Mouse (Mus musculus) left cerebral cortex, postnatal 4 days (tissue): ENCODE measurements around the gene Lmo2. TPM values are rescaled to one million over a fixed set of nuclear protein-coding genes. Genes with fewer than 3 reads are reported as not detected.

Experiments used
- DNase-seq: peaks from one replicate; pipeline ENCODE4 v3.0.0-alpha.2; 2022
- intact Hi-C: fragments of 180-260 bp; cut with DNase I; formaldehyde crosslinking; loops from one replicate; pipeline ENCODE4 v1.15.1; 2025
- total RNA-seq, 2 experiments: library from RNA; stranded (reverse); gene quantifications; 2 replicates each; pipeline ENCODE4 v1.2.3; 2021

Lmo2 gene
- total RNA-seq: 10 to 100 TPM; 20.4 to 21.0 TPM

DNA sequence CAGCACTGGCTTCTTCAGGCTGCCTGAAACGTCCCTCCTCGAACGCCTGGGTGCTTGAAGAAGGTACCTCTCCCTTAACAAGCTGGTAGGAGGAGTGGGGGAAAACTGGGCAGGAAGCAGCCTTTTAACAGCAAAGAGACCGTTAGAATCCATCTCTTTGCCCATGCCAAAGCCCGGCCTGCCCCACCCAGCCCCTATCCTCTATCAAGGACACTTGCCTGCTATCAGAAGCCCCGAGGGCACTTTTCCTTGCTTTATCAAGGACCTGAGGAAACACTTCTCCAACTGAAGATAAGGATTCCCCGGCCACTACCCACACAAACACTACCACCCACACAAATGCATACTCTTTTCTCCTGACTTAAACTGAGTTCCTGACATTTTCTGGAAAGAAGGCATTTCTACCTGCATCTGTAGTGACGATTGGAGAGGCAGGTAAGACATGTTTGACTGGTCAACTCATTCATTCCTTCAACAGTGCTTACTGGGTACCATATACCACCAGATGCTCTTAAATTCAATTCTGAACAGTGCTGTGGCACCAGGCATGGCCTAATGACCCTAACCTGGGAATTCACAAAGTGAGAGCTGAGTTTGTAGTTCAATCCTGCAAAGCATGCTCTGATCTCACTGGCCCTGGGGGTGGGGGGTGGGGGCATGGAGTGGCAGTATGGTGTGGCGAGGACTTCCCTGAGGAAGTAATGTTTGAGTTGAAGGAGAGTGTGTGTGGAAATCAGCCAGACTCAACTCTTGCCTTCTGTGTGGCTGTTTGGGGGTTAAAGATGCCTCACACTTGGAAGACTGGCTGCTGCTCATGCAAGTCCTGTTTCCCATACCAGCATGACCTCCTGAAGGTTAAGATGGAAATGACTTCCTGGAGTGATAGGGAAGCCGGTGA lies at the start of gene Lmo2:
Gene Lmo2 (plus strand): TSS at position 338 of the 898 bp plus-strand sequence.
- DNase-seq: no peak
- intact Hi-C loops: no loop called here

DNA sequence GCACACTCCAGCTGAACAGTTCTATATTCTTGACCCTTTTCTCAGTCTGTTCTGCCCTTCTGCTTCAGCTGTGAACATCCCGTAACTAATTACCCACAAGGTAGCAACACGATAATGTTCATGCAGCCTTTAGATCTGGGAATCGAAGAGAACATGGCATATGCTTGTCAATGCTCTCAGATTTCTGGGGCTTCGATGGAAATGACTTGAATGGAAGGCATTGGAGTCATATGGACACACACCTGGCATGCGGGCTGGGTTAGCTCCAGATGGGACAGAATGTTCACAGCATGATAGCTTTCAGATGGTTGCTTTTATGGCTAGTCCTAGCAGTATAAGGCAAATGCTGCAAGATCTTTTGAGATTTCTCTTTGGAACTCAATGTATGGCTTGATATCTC lies 47.2 kb upstream of the Lmo2 start:
- intact Hi-C loops: no loop called here
- peak; percentile 60 for DNase-seq

DNA sequence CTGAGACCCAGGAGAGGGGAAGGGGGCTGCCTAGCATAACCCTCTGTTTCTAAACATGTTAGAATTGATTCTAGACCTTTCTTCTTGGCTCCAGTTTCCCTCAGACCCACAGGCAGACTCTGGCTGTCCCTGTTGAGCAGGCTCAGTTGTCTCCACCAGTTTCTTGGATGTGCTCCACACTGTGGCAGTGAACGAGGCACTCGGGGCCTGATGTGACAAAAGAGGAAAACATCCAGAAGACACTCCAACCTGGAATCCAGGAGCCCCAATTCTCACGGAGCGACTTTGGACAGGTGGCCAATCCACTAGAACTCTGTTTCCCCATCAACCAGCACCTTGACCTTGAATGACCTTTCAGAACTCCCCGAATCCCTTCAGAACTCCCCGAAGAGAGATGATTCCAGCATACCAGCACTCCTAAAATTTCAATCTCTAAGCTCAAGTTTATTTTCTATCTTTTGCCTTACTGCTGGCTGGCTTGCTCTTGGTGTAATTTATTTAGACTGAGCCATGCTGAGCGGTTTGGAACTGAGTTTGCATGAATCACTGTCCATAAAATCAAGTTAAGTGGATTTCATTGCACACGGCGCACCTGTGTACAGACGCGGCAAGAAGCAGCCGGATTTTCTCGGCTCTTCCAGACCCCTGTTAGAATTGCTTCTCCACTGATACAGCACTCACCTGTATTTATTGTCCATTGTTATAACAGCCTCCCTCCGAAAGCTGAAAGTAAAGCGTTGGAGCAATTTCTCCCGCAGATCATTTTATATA lies 45.1 kb upstream of the Lmo2 start:
- no peak for DNase-seq
- intact Hi-C loops: no loop called here

DNA sequence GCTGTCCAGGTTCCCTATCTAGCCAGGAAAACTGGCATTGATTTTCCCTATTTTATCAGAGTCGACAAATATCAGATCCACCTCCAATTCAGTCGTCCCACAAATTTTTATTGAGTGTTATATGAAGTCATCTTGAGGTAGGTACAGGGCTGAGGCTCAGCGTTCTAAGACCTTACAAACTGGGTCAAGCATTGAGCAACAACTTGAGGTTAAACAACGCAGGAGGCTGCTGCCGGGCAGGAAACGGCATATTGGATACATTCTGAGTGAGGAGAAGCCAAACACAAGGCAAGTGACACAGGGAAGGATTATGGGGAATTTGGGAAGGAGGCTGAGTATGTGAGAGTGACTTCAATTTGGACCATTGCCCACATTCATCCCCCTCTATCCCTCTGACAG lies 44.5 kb upstream of the Lmo2 start:
- no peak for DNase-seq
- intact Hi-C loops: no loop called here

DNA sequence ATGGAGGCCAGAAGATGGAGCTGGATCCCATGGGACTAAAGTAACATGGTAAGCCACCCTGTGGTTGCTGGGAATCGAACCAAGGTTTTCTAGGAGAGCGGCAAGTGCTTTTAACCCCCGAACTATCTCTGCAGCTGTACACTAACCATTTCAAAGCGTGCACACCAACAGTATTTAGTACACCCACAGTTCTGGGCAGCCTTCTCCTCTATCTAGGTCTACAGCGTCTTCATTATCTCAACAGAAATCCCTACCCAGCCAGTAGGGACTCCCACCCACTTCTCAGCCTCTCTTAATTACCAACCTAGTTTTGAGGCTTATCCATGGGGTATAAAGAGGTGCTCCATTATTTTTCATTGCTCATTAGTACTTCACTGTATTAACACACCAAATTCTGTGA lies 41.7 kb upstream of the Lmo2 start:
- intact Hi-C loops: no loop called here
- DNase-seq: no peak

DNA sequence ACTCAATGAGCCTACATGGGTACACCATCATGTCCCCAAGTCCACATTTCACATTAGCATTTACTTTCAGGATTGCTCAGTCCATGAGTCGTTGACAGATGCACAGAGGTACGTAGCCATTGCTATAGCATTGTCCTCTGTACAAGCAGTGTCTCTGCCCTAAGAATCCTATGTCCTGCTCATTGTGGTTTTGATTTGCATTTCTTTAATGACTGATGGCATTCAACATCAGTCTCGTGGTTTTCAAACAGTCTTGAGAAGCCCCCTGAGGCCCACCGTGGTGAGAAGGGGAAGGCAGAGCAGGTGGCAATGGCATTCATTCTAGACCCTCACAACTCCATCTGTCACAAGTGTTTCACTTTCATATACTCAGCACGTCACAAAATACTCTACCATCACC lies 40.4 kb upstream of the Lmo2 start:
- no peak for DNase-seq
- intact Hi-C loops: no loop called here

GRCm38 (mm10) chr2:103918375-103918774 lies 39.4 kb upstream of the Lmo2 start:
- intact Hi-C loops: no loop called here
- no peak for DNase-seq

- intact Hi-C loops: no loop called here
- DNase-seq: no peak
These were observed 38.3 kb upstream of the Lmo2 start for GRCm38 (mm10) chr2:103919488-103919887.

DNA sequence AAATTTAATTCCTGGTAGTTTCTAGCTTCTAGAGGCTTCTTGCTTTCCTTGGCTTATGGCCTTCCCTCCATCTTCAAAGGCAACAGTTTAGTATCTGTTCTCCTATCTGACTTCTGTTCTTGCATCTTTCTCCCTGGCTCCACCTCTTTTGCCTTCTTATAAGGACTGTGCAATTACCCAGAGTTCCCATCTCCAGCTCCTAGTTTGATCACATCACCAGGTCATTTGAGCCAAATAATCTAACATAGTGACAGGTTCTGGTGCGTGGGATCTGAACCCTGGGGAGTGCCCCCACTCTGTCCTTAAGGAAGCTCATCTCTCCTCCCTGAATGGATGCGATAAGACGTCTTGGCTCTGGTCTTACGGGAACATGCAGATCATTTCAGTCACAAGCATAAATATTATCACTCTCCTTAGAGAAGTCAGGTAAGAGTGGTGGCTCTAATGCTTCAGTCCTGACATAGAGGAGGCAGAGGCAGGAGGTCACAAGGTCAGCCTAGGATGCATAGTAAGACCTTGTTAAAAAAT lies 31.1 kb upstream of the Lmo2 start:
- intact Hi-C loops: no loop called here
- DNase-seq: no peak

GRCm38 (mm10) chr2:103927610-103928145 lies 30.1 kb upstream of the Lmo2 start:
- peak; percentile 61 for DNase-seq
- intact Hi-C loops: no loop called here

DNA sequence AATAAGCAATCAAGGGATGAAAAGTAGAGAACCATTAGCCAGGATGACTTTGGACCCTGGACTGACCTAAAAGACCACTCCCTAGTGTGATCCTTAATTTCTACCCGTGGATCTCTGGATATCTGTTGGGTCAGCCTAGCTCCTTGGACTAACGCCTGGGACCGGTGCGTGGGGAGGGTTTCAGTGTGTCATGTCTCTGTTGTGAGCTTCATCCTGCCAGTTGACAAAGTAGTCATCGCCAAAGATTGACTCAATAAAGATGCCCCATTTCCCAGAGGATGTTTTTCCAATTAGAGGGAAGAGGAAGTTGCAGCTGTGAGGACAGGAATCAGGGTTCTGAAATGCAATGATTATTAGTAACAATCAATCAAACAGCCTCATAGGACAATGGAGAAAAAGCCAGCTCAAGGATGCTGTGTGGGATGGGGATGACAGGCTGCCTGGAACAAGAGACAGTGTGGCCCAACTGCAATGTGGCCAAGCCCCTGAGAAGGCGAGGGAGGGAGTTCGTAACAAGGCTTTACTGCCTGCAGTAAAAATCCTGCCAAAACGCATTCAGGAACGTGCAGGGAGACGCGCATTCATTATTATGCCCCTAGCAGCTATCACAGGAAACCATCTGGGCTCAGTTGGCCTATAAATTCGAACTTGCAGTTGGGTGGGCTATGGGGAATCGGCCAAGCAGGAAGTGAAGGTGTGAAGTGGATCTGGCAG lies 27.3 kb upstream of the Lmo2 start:
- intact Hi-C loops: no loop called here
- peak; percentile 31 for DNase-seq

- no peak for DNase-seq
- intact Hi-C loops: no loop called here
These were observed 26.3 kb upstream of the Lmo2 start for GRCm38 (mm10) chr2:103931511-103931911.

DNA sequence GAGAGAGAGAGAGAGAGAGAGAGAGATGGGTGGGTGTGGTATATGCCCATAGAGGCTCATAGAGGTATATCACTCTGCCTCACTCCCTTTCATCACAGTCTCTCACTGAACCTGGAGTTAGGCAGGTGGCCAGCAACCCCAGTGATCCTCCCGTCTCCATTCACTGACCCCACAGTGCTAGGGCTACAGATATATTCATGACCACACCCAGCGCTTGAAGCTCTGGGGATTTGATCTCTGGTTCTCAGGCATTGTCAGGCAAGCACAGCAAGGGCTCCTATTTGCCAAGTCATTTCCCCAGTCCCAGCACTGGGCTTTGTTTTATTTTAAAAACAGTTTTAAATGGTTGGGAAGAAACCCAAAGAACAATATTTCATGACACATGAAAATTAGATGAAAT lies 25.8 kb upstream of the Lmo2 start:
- intact Hi-C loops: no loop called here

DNA sequence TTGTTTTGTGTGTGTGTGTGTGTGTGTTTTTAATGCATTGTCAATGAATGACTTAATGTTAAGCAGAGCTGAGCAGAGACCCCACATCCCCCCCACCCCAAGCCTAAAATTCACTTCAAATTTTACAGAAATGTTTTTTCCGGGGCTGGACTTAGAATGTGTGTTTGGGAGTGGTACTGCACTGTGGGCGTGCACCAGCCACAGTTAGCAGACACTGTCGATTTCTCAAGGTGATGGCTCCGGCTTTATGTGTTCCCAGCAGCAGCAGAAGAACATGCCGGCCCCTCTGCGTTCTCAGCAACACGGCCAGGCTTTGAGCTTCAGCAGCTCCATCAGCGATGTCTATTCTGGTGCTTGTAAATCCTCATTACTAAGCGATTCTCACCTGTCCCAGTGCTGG lies 25.3 kb upstream of the Lmo2 start:
- intact Hi-C loops: no loop called here

More for the DNA sequence above, 25.8 kb upstream of the Lmo2 start:
- no peak for DNase-seq

DNA sequence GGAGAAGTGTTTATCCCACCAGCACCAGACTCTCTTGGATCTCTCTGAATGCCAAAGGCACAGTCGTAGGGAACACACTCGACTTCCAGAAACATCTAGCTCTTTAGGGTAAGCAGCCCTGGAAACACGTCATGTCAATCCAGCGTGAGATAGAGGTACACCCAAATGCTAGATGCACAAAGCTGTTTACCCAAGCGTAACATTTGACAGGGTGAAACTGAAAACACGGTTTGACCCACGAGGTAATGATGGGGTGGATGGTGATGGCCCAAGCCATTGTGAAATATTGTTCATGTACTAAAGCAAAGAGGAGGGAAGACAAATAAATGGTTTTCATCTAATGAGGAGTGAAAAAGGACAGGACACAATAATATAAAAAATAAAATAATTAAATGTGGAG lies 23.5 kb upstream of the Lmo2 start:
- DNase-seq: no peak
- intact Hi-C loops: no loop called here

More for the DNA sequence above, 25.3 kb upstream of the Lmo2 start:
- DNase-seq: no peak

DNA sequence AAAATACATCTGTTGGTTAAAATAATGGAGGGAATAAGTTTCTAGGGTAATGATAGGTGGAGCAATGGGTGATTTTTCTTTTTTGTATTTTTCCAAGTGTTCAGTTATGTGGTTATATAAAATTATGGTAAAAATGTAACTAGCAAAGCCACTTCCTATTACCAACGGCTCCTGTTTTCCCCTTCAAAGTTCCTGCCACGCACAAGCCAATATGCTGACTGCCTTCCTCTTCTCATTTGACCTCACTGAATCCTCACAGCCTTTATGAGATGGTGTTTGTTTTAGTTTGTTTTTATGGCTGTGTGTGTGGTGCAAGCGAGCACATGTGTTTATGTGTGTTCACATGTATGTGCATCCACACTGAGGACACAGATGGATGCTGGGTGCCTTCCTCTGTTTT lies 23.1 kb upstream of the Lmo2 start:
- intact Hi-C loops: no loop called here
- DNase-seq: no peak

- no peak for DNase-seq
- intact Hi-C loops: no loop called here
These were observed 21.9 kb upstream of the Lmo2 start for GRCm38 (mm10) chr2:103935691-103936435.

- intact Hi-C loops: no loop called here
- DNase-seq: no peak
These were observed 21.1 kb upstream of the Lmo2 start for GRCm38 (mm10) chr2:103936666-103937065.

- no peak for DNase-seq
- intact Hi-C loops: no loop called here
These were observed 20.1 kb upstream of the Lmo2 start for GRCm38 (mm10) chr2:103937670-103938069.

DNA sequence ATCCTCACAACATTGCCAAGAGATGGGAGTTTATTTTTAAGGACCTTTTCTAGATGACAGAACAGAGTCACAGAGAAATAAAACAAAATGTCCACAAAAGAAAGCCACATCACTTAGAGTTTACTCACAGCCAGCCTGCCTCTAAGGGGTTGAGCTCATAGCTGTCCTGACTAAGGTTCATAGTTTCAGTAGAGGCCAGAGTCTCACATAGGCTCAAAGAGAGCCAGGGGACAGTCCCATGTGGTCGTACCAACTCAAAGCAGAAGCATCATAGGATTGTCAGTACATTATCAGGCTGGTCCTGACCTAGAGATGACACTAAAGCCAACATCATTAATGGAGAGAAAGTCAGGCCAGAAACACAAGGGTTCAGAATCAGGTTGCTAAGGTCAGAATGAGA lies 19.2 kb upstream of the Lmo2 start:
- intact Hi-C loops: no loop called here
- DNase-seq: no peak
